Mouse (Mus musculus) adrenal gland, postnatal 25 days (tissue): ENCODE data around the gene Pomt1. TPM values are rescaled to one million over a fixed set of nuclear protein-coding genes. Genes with fewer than 3 reads are reported as not detected.
"Not testable (repeated sequence)": the region's sequence is repeated elsewhere in the genome, so short reads cannot be mapped to it uniquely, and the experiment has no call there.

Experiments
- DNase-seq: peaks from one replicate; pipeline ENCODE4 v3.0.0; 2021; ENCODE audit warnings: mixed read lengths
- total RNA-seq: library from RNA; stranded (reverse); gene quantifications from 2 replicates; pipeline ENCODE4 v1.2.3, GENCODE M21; 2021

The Pomt1 gene
- total RNA-seq, 1 experiment from 2014 or later: 47.0 TPM

DNA sequence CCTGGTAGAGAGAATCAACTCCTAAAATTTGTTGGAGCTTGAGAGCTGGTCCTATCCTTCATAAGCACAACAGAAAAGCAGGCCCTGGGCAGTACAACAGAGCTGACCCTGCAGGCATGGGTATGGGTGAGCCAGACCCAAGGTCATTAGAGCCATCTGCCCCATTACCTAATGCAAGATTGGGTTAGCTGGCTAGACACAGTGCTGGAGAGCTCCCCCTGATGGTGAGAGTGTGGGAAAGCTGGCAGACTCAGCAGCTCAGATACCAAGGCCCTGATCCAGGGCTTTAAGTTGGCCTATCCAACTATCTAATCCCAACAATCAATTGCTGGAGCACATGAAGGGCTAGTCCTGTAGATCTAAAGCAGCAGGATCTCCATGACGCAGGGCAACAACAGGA is 46.3 kb downstream of the Pomt1 start:
- DNase-seq: peak; percentile 59

- DNase-seq: no peak
Measured at GRCm38 (mm10) chr2:32283986-32284385, 47.6 kb downstream of the Pomt1 start.

DNA sequence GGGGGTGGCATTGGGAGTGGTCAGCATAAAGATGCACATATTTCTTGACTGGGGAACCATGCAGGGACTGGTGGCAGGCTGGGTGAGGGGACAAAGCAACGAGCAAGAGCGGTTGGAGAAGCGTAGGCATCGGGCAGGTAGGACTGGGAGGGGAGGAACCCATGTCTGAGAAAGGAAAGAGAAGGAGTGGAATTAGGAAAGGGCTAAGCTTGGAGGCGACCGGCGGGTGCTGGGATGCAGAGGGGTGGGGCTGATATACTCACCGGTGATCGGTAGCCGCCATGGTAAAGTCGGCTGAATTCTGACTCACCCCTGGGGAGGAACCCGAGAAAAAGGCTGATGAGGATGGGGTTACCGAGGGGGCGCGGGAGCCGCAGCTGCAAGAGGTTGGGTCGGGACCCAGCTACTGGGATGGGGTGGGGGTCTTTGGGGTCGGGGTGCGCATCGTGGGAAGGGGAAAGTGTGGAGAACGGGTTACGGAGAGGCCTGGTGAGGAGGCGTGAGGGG is 51.0 kb downstream of the Pomt1 start, which contains the start of gene Golga2:
Gene Golga2 (plus strand): TSS at position 51 of the 507 bp plus-strand sequence.
- DNase-seq: peak; percentile 28

DNA sequence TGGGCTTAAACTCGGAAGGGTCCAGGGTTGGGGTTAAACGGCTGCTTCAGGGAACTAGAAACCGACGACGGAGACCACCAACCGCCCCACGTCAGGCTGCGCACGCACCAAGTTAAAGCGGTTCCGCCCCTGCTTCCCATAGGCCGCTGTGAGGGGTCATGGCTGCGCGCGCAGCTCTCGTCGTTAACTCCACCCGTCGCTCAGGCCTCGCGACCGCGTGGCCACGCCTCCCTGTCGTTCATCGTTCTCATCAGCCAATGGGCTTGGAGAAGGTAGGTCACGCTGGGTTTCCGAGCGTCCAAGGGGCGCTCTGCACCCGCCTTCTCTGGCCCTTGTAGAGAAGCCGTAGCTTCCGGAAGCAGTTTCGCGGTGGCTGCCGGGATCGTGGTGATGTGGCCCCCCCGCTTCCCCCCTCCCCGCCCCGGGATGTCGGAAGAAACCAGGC is 51.6 kb downstream of the Pomt1 start, which contains the start of gene Swi5:
Gene Swi5 (minus strand): TSS at position 153 of the 445 bp plus-strand sequence.
- DNase-seq: peak; percentile 99

- no peak for DNase-seq
Measured at GRCm38 (mm10) chr2:32288371-32288931, 52.1 kb downstream of the Pomt1 start.

GRCm38 (mm10) chr2:32289578-32289977 is 53.2 kb downstream of the Pomt1 start:
- no peak for DNase-seq

GRCm38 (mm10) chr2:32294348-32294747 is 58.0 kb downstream of the Pomt1 start:
- DNase-seq: peak; percentile 32

- DNase-seq: no peak
Measured at GRCm38 (mm10) chr2:32295285-32295684, 58.9 kb downstream of the Pomt1 start.

DNA sequence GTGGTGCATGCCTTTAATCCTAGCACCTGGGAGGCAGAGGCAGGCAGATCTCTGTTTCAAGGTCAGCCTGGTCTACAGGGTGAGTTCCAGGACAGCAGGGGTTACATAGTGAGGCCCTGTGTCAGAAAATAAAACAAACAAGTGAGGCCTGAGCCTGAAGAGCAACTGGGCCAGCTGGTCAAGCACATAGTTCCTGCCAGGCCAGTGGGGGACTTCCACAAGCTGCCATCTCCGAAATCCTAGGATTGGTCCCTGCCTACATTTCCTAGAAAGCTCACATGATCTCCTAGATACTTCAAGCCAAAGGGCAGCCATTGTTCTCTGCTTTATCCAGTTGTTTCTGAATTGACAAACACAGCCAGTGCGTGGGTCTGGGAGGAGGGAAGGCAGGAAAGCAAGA is 59.5 kb downstream of the Pomt1 start:
- DNase-seq: not testable (repeated sequence)

GRCm38 (mm10) chr2:32299469-32299868 is 63.1 kb downstream of the Pomt1 start:
- DNase-seq: no peak

DNA sequence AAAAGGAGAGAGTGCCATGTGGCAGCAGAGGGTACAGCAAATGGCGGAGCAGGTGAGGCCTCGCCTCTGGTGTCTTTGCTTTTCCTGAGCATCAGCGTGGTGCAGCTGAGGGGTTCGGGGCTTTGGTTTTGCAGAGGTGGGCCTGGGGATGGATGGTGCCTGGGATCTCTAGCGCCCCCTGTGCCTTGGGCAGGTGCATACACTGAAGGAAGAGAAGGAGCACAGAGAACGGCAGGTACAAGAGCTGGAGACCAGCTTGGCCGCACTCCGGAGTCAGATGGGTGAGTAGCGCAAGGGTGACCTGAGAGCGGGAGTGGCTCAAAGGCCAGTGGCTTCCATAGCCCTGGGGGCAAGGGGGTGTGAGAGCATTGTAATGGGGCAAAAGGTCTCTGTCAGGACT is 66.6 kb downstream of the Pomt1 start:
- DNase-seq: no peak

DNA sequence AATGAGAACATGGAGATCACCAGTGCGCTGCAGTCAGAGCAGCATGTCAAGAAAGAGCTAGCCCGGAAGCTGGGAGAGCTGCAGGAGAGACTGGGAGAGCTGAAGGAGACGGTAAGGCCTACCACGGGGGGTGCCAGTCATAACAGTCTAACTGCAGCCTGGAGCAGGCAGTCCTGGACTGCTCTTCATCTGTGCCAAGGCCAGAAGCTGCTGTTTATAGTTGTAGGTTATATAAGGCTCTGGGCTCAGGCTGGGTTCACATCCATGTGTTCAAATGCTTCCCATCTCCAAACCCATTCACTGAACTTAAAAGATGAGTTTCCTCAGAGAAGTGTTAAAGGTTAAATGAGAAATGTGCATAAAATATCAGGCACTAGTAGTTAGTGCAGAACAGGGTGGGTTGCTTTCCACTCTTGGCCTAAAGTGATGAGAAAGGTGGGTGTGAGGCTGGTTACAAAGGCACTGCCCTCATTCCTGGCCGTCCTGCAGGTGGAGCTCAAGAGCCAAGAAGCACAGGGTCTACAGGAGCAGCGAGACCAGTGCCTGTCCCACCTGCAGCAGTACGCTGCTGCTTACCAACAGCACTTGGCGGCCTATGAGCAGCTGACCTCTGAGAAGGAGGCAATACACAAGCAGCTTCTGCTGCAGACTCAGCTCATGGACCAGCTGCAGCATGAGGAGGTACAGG is 67.9 kb downstream of the Pomt1 start:
- DNase-seq: peak; percentile 58

Other genes starting within 250 kb of the Pomt1 start
- gene Fam78a, start 151.7 kb upstream of the Pomt1 start, total RNA-seq: 8.9 and 12.1 TPM in 2 replicates
- gene Plpp7, start 141.1 kb upstream of the Pomt1 start, total RNA-seq: 6.9 TPM in 2 replicates
- gene Prrc2b, start 85.5 kb upstream of the Pomt1 start, total RNA-seq: 112 and 128 TPM in 2 replicates
- 120 and 132 TPM in 2 replicates for gene Uck1, start 23.6 kb downstream of the Pomt1 start, total RNA-seq
- 65.1 and 87.7 TPM in 2 replicates for gene Golga2, start 50.8 kb downstream of the Pomt1 start, total RNA-seq
- 276 and 297 TPM in 2 replicates for gene Swi5, start 51.5 kb downstream of the Pomt1 start, total RNA-seq
- 85.5 and 107 TPM in 2 replicates for gene Ciz1, start 115.7 kb downstream of the Pomt1 start, total RNA-seq
- 13.1 and 20.4 TPM in 2 replicates for gene Dnm1, start 116.7 kb downstream of the Pomt1 start, total RNA-seq
- gene 1110008P14Rik, start 145.3 kb downstream of the Pomt1 start, total RNA-seq: 173 and 191 TPM in 2 replicates
- 1.0 and 1.5 TPM in 2 replicates for gene Lcn2, start 151.7 kb downstream of the Pomt1 start, total RNA-seq
- 49.8 and 51.8 TPM in 2 replicates for gene Ptges2, start 159.3 kb downstream of the Pomt1 start, total RNA-seq
- gene Naif1, start 213.9 kb downstream of the Pomt1 start, total RNA-seq: 5.5 and 5.6 TPM in 2 replicates
- 16.4 and 28.0 TPM in 2 replicates for gene Slc25a25, start 214.9 kb downstream of the Pomt1 start, total RNA-seq